Mouse (Mus musculus): ENCODE results near the gene Ptchd1.

Ptchd1 gene

GRCm38 (mm10) chrX:155623701-155624281 lies at the start of gene Ptchd1:
Gene Ptchd1 (minus strand): TSS chrX:155623814.
- DNase-seq (ENCODE audit: low spot score in 2 of 2), result peak; percentile 49 to 54

GRCm38 (mm10) chrX:155657971-155658370 lies 34.4 kb upstream of the Ptchd1 start:
- no peak for DNase-seq (ENCODE audit: low spot score in 2 of 2)

GRCm38 (mm10) chrX:155645975-155646374 lies 22.4 kb upstream of the Ptchd1 start:
- no peak for DNase-seq (ENCODE audit: low spot score in 2 of 2)

GRCm38 (mm10) chrX:155643975-155644374 lies 20.4 kb upstream of the Ptchd1 start:
- DNase-seq (ENCODE audit: low spot score in 2 of 2), result no peak

GRCm38 (mm10) chrX:155625671-155626196 lies 2.1 kb upstream of the Ptchd1 start:
- DNase-seq (ENCODE audit: low spot score in 2 of 2), result peak in 1 of 2 experiments; percentile 24

GRCm38 (mm10) chrX:155624895-155625294 lies 1.3 kb upstream of the Ptchd1 start:
- DNase-seq (ENCODE audit: low spot score in 2 of 2), result no peak

GRCm38 (mm10) chrX:155624341-155624841 lies 777 bp upstream of the Ptchd1 start, which contains the start of gene Gm15155:
Gene Gm15155 (plus strand): TSS chrX:155624741.
- DNase-seq (ENCODE audit: low spot score in 2 of 2), result peak; percentile 58 to 62

- DNase-seq (ENCODE audit: low spot score in 2 of 2), result peak; percentile 28 to 46
Measured at GRCm38 (mm10) chrX:155622961-155623599, 534 bp downstream of the Ptchd1 start.

GRCm38 (mm10) chrX:155622527-155622926 lies 1.1 kb downstream of the Ptchd1 start:
- peak in 1 of 2 experiments; percentile 25 for DNase-seq (ENCODE audit: low spot score in 2 of 2)

- peak; percentile 55 for DNase-seq (ENCODE audit: low spot score in 2 of 2)
Measured at GRCm38 (mm10) chrX:155601196-155601595, 22.4 kb downstream of the Ptchd1 start.

- no peak for DNase-seq (ENCODE audit: low spot score in 2 of 2)
Measured at GRCm38 (mm10) chrX:155596390-155596789, 27.2 kb downstream of the Ptchd1 start.

GRCm38 (mm10) chrX:155594685-155595084 lies 28.9 kb downstream of the Ptchd1 start:
- no peak for DNase-seq (ENCODE audit: low spot score in 2 of 2)

GRCm38 (mm10) chrX:155592467-155592866 lies 31.1 kb downstream of the Ptchd1 start:
- DNase-seq (ENCODE audit: low spot score in 2 of 2), result no peak

GRCm38 (mm10) chrX:155591490-155591889 lies 32.1 kb downstream of the Ptchd1 start:
- DNase-seq (ENCODE audit: low spot score in 2 of 2), result no peak

- DNase-seq (ENCODE audit: low spot score in 2 of 2), result no peak
Measured at GRCm38 (mm10) chrX:155584586-155584985, 39.0 kb downstream of the Ptchd1 start.

- DNase-seq (ENCODE audit: low spot score in 2 of 2), result no peak
Measured at GRCm38 (mm10) chrX:155579791-155580190, 43.8 kb downstream of the Ptchd1 start.

GRCm38 (mm10) chrX:155572396-155572795 lies 51.2 kb downstream of the Ptchd1 start:
- no peak for DNase-seq (ENCODE audit: low spot score in 2 of 2)

GRCm38 (mm10) chrX:155543780-155544179 lies 79.8 kb downstream of the Ptchd1 start:
- DNase-seq (ENCODE audit: low spot score in 2 of 2), result no peak
